Mouse (Mus musculus) testis, postnatal 10 days (tissue): ENCODE data around the gene Lin37.

ENCODE experiments used
- DNase-seq: peaks from one replicate; pipeline ENCODE4 v3.0.0; 2021; ENCODE audit warnings: low spot score

Lin37 gene

GRCm38 (mm10) chr7:30559443-30559954, at the start of gene Lin37:
Gene Lin37, minus strand, starts transcription at chr7:30559838.
- DNase-seq: peak; percentile 92

DNA sequence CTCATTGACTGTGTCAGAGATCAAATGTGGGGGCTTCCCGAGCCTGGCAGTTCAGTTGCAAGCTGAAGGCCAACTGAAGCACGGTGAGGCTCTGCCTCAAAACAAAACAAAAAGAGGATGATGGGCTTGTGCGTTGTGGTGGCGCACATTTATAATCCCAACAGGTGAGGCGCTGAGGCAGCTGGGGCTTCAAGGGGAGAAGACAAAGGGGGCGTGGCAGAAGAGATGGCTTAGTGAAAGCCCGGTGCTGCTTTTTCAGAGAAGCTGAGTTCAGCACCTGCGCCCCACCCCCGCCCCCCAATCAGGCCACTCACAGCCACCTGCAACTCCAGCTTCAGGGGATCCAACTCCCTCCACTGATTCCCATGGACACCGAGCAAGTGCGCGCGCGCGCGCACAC, 48.8 kb upstream of the Lin37 start:
- DNase-seq: no peak

DNA sequence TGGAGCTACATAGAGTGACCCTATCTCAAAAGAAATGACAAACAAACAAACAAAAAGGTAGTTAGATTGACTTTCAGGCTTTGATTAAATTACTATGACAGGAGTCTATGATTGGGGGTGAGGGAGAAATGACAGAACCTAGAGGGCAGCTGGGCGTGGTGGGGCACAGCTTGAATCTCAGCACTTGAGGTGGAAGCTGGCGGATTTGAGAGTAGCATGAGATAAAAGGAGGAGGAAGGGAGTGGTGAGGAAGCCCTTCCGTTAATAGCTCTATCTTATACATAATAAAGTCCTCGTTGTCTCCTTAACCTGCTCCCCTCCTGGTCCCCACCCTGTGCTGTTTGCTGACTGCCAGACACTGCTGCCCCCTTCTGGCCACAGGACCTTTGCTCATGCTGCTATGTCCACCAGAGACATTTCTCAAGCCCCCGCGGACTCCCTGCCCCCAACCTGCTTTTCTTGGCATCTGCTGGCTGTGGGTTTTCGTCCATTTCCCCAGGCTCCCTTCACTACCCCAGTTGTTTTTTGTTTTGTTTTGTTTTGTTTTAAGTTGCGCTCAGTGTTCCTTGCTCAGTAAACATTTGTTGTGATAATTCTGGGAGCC, 48.2 kb upstream of the Lin37 start:
- peak; percentile 77 for DNase-seq

DNA sequence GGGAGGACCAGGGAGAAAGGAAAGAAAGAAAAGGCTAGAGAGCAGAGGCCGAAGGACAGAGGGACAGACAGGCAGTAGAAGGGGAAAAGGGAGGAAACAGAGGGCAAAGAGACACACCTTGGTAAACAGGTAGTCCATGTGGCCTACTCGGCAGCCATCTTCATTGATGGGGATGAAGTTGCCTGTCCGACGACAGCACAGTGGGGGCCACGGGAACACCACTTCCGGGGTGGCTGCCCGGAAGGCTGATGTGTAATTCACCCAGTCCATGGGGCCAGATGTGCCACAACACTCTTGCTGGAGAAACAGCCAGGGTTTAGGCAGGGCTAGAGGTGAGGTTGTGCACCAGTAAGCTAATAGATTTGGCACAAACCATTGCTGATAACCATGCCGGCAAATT, 45.3 kb upstream of the Lin37 start:
- no peak for DNase-seq

DNA sequence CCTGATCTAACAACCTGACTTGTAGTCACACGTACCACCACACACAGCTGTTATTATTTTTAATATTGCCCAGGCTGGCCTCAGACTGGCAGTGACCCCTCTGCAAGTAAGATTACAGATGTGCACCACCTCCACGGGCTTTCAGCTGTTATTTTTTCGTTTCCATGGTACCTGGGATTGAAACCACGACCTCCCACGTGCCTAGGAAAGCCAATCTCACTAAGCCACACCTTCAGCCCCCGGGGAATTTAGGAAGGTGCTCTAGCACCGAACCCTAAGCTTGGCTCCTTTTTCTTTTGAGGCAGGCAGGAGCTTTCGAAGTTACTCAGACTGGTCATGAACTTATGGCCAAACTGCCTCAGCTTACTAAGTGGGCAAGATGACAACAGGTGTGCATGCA, 44.8 kb upstream of the Lin37 start:
- no peak for DNase-seq

DNA sequence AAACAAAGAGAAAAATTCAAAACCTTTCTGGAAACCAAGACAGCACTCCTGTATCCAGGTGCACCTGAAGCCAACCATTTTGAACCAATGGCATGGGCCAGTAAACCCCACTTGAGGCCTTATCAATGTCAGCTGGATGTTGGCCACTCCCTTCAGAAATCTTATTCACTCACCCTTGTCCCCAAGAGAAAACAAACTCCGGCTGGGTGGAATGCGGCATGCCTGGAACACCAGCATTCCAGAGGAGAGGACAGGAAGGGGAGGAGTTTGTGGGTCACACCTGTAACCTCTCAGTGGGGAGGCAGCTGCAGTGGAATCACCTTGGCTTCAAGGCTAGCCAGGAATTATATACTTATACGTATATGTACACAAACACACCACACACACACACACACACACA, 42.9 kb upstream of the Lin37 start:
- DNase-seq: no peak

GRCm38 (mm10) chr7:30600651-30601050, 41.0 kb upstream of the Lin37 start:
- DNase-seq: no peak

GRCm38 (mm10) chr7:30599933-30600353, 40.3 kb upstream of the Lin37 start:
- DNase-seq: peak; percentile 91

DNA sequence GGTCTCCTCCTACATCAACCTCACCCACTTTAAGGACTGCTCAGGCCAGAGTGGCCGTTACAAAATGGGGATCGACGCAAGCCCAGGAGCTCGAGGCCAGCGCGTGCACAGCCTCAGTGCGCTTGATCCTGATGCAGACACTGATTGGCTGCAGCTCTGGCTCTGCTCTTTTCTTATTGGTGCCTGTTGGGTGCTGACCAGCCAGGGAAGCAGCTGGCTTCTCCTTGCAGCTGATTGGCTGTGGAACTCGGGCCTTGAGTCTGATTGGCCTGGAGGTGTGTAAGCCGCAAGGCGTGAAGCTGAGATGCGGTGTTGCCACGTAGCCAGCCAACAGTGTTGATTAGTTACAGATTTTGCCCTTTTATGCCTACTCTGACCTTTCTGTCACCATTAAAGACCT, 39.1 kb upstream of the Lin37 start, which contains the start of gene Zbtb32:
Zbtb32 (minus strand) TSS at position 124 of the 400 bp plus-strand sequence.
- DNase-seq: no peak

GRCm38 (mm10) chr7:30596811-30597210, 37.2 kb upstream of the Lin37 start:
- DNase-seq: no peak

GRCm38 (mm10) chr7:30596093-30596492, 36.5 kb upstream of the Lin37 start:
- no peak for DNase-seq

GRCm38 (mm10) chr7:30594510-30595024, 34.9 kb upstream of the Lin37 start:
- no peak for DNase-seq

DNA sequence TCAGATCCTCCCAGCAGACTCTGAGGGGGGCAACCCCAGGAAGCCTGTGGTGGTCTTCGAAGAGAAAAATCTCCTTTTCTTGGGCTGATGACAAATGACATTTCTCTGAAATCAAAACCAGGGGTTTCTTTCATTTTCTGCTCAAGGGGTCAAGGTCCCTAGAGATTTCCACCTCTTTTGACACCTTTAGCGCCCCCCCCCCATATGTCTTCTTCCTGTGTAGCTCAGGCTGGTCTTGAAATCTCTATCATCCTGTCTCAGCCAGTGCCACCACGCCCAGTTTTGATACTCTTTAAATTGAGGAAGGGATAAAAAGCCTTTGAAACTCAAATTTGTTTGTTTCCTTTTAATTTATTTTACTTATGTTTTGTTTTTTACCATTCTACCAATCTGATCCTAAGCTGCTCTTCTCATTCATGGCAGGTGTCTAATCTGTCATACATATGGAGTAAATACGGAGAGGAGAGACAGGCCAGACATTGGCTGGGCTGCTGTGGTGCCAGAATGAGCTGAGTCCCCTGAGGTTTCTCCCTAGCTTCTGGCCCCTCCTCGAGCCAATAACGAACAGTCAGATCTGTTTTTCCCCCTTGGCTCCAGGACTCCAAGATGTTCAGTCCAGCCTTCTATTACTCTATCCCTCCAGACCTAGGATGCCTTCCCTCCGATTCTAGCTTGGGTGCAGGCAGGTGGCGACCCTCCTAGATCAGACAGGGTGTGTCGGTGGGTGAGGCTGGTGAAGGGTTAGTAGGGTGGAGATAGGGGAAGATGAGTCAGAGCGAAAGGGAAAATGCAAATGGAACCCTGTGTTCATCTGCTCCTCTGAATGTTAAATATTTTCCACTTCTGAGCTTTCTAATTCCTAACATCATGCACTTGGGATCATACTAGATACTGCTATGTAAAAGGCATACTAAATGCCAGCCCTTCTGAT, 34.2 kb upstream of the Lin37 start:
- DNase-seq: no peak

- DNase-seq: no peak
Measured at GRCm38 (mm10) chr7:30592772-30593423, 33.3 kb upstream of the Lin37 start.

- no peak for DNase-seq
Measured at GRCm38 (mm10) chr7:30591605-30591951, 31.9 kb upstream of the Lin37 start.

- DNase-seq: no peak
Measured at GRCm38 (mm10) chr7:30590927-30591604, 31.4 kb upstream of the Lin37 start.

GRCm38 (mm10) chr7:30589435-30590301, 30.0 kb upstream of the Lin37 start:
- DNase-seq: peak; percentile 96

DNA sequence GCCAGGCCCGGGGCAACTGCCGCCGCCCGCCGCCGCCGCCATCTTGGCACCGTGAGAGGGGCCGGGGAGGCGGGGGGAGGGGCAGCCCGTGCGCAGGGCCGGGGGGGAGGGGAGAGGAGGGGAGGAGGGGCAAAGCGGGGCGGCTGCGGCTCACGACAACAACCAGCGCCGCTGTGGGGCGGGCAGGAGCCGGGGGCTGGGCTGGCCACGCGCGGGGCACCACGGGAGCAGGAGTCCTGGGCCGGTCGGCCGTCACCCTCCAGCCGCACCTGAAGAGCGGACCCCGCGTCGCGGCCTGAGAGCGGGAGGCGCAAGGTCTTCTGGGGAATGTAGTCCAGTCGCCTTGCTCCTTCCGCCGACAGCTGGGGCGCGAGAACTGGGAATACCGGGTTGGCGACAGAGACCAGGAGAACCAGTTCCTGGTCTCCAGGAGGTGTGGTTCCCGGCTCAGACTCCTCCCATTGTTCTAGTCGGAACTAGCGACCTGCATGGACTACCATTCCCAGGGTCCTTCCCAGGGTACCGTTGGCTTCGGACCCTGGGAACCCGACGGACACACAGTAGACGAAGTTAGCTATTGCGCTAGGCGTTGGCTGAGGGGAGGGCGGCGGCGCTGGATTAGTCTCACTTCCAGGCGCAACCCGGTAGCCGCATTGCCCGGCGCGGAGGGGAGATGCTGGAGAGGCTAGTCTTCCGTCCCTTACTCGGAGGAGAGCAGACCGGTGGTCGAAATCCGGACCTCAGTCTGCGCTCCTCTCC, 29.2 kb upstream of the Lin37 start, which contains the start of gene Kmt2b:
Kmt2b (minus strand) TSS at position 51 of the 759 bp plus-strand sequence.
- peak; percentile 94 for DNase-seq

GRCm38 (mm10) chr7:30587842-30588667, 28.4 kb upstream of the Lin37 start:
- DNase-seq: peak; percentile 70
